Mouse (Mus musculus) C2C12 (cell line): ENCODE measurements around the gene Cdh20.

ENCODE experiments used
- CEBPB ChIP-seq: IDR thresholded peaks from one replicate; pipeline ENCODE4 v1.6.1; 2011; ENCODE audit warnings: low read depth, mild to moderate bottlenecking, control low read depth, moderate library complexity
- CTCF ChIP-seq: IDR thresholded peaks from one replicate; pipeline ENCODE4 v1.5.1; 2011; ENCODE audit not compliant: control insufficient read depth, insufficient read depth, insufficient read length
- MYOG ChIP-seq: IDR thresholded peaks from one replicate; pipeline ENCODE4 v1.6.1; 2011; ENCODE audit not compliant: control insufficient read depth, insufficient read length; ENCODE audit errors: extremely low read depth

GRCm38 (mm10) chr1:104771937-104772336, 3.6 kb downstream of the Cdh20 start:
- TF ChIP-seq CTCF (no peak), CEBPB (no peak), MYOG (no peak)
